Mouse (Mus musculus): Measurements from ENCODE around the gene Hist1h3d. TPM values are rescaled to one million over a fixed set of nuclear protein-coding genes. Genes with fewer than 3 reads are reported as not detected.

Gene Hist1h3d
- total and polyA plus RNA-seq, 3 experiments, result 3.7 to 524 (median 92.0) TPM

DNA sequence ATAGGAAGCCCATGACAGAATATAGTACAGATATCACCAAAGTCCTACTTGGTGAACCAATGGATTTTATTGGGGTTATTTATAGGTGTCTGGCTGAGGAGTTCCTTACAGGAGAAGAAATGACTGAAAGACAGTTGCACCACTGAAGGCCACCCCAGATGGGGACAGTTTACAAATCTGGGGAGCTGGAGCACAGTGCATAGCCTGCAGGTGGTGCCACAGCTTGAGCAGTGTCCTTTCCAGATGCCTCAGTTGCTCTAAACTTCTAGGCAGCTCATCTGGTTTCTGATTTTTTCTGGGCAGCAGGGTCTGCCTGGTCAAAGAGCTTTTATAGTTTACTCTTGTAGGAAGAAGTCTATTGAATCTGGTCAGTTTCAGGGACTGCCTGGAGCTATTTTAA is 34.3 kb downstream of the Hist1h3d start:
- Histone ChIP-seq H3K27me3 (ENCODE audit: insufficient read depth, low read length) (no peaks in the 10 kb centered on the region), H3K9me3 (replicated peaks) (no peaks in the 10 kb centered on the region), H3K36me3 (replicated peaks) (peaks cover 22% of the 10 kb centered on the region), H3K4me1 (ENCODE audit: insufficient read depth, low read depth, low read length) (peaks cover 15% of the 10 kb centered on the region), H3K4me3 (ENCODE audit: low read depth, low read length) (no peak overlapping the region)
- no peak for ATAC-seq (ENCODE audit: extremely low read depth, insufficient number of reproducible peaks, low FRiP score, poor library complexity, severe bottlenecking)
- DNase-seq (ENCODE audit: low spot score), result no peak
- TF ChIP-seq TAL1 (conservative IDR thresholded peaks at IDR 0.05; ENCODE audit: low read depth, low read length) (no peak), CTCF (IDR thresholded peaks at IDR 0.05; ENCODE audit: low read depth, low read length) (no peak), GATA2 (IDR thresholded peaks at IDR 0.05; ENCODE audit: borderline replicate concordance, low read depth, low read length) (no peak), POLR2AphosphoS5 (IDR thresholded peaks at IDR 0.05; ENCODE audit: insufficient replicate concordance, low read depth, low read length) (no peak), GATA1 (IDR thresholded peaks at IDR 0.05; ENCODE audit: borderline replicate concordance, low read length) (no peak)

DNA sequence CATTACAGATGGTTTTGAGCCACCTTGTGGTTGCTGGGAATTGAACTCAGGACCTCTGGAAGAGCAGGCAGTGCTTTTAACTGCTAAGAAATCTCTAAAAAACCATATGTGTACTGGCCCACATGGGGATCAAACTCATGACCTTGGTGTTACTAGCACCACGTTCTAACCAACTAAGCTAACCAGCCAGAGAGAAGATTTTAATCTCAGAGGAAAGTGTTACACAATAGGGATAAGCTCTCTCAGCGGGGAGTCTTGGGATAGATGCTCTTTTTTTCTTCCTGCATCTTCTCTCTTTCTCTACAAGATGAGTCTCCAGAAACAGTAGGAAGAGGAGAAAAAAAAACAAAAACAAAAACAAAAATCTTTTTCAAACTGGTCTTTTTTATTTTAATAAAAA is 34.8 kb downstream of the Hist1h3d start:
- no peaks in the 10 kb centered on the region for H3K9me3 ChIP-seq (replicated peaks)
- peaks cover 18% of the 10 kb centered on the region for H3K36me3 ChIP-seq (replicated peaks)
- H3K4me1 ChIP-seq (ENCODE audit: insufficient read depth, low read depth, low read length), result peaks cover 11% of the 10 kb centered on the region
- H3K27me3 ChIP-seq (ENCODE audit: insufficient read depth, low read length), result no peaks in the 10 kb centered on the region
- ATAC-seq (ENCODE audit: extremely low read depth, insufficient number of reproducible peaks, low FRiP score, poor library complexity, severe bottlenecking) (no peak), DNase-seq (ENCODE audit: low spot score) (no peak)
- H3K4me3 ChIP-seq (ENCODE audit: low read depth, low read length), result no peak overlapping the region
- TF ChIP-seq POLR2AphosphoS5 (IDR thresholded peaks at IDR 0.05; ENCODE audit: insufficient replicate concordance, low read depth, low read length) (no peak), GATA2 (IDR thresholded peaks at IDR 0.05; ENCODE audit: borderline replicate concordance, low read depth, low read length) (no peak)

DNA sequence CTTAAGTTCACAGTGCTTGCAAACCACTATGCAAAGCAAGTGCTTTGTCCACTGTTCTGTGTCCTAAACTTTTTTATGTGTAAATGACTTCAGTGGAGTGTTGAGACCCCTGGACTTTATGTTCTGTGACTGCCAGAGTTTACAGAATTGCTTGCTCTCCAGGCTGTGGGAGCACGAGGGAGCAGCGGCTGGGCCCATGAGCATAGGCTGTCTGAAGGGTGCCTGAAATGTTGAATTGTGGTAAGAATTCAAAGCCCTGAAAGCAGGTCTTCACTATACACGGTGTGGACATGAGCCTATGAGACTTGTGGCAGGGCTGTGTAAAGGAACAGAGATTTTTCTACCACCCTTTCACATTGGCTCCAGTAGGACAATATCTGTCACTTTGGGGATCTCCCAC is 36.1 kb downstream of the Hist1h3d start:
- ATAC-seq (ENCODE audit: extremely low read depth, insufficient number of reproducible peaks, low FRiP score, poor library complexity, severe bottlenecking) (no peak), DNase-seq (ENCODE audit: low spot score) (no peak)
- H3K9me3 ChIP-seq (replicated peaks), result no peaks in the 10 kb centered on the region
- no peaks in the 10 kb centered on the region for H3K27me3 ChIP-seq (ENCODE audit: insufficient read depth, low read length)
- H3K4me1 ChIP-seq (ENCODE audit: insufficient read depth, low read depth, low read length), result peaks cover 11% of the 10 kb centered on the region
- no peak overlapping the region for H3K4me3 ChIP-seq (ENCODE audit: low read depth, low read length)
- TF ChIP-seq GATA1 (IDR thresholded peaks at IDR 0.05; ENCODE audit: borderline replicate concordance, low read length) (no peak), CTCF (IDR thresholded peaks at IDR 0.05; ENCODE audit: low read depth, low read length) (no peak), GATA2 (IDR thresholded peaks at IDR 0.05; ENCODE audit: borderline replicate concordance, low read depth, low read length) (no peak), TAL1 (conservative IDR thresholded peaks at IDR 0.05; ENCODE audit: low read depth, low read length) (no peak), POLR2AphosphoS5 (IDR thresholded peaks at IDR 0.05; ENCODE audit: insufficient replicate concordance, low read depth, low read length) (no peak)
- peaks cover 18% of the 10 kb centered on the region for H3K36me3 ChIP-seq (replicated peaks)

DNA sequence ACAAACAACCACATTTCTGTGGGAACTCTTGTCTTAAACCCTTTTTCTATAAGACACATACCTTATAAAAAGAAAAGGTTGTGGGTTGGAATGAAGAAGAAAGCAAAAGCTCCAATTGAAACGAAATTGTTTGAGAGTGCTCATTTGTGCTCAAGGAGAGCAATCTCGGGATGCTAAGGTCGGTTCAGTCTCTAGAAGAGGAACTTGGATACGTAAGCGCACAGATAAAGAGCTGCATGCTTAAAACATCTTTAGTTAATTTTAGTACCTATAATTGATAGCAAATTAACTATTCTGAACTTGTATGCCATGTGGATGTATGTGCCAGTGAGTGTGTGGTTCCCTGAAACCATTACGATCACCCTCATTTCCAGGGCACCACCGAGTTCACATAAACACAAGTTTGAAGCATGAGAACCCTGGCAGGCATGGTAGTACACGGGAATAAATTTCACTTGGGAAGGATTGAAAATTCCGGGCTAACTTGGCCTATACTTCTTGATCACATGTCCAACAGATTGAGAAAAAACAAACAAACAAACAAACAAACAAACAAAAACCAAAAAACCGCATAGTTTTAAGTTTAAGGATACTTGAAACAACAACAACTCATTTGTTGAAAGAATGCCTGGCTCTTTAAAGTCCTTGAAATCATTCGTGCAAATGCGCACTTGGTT is 44.6 kb downstream of the Hist1h3d start:
- Histone ChIP-seq H3K4me3 (ENCODE audit: low read depth, low read length) (peak overlapping the region; percentile 70), H3K36me3 (replicated peaks) (no peaks in the 10 kb centered on the region), H3K27me3 (ENCODE audit: insufficient read depth, low read length) (no peaks in the 10 kb centered on the region), H3K4me1 (ENCODE audit: insufficient read depth, low read depth, low read length) (peaks cover 23% of the 10 kb centered on the region), H3K9me3 (replicated peaks) (no peaks in the 10 kb centered on the region)
- TF ChIP-seq TAL1 (conservative IDR thresholded peaks at IDR 0.05; ENCODE audit: low read depth, low read length), result no peak
- TF ChIP-seq POLR2AphosphoS5 (IDR thresholded peaks at IDR 0.05; ENCODE audit: insufficient replicate concordance, low read depth, low read length), result no peak
- TF ChIP-seq CTCF (IDR thresholded peaks at IDR 0.05; ENCODE audit: low read depth, low read length), result no peak
- no peak for TF ChIP-seq GATA1 (IDR thresholded peaks at IDR 0.05; ENCODE audit: borderline replicate concordance, low read length)
- no peak for TF ChIP-seq GATA2 (IDR thresholded peaks at IDR 0.05; ENCODE audit: borderline replicate concordance, low read depth, low read length)
- DNase-seq (ENCODE audit: low spot score), result no peak
- ATAC-seq (ENCODE audit: extremely low read depth, insufficient number of reproducible peaks, low FRiP score, poor library complexity, severe bottlenecking), result no peak

DNA sequence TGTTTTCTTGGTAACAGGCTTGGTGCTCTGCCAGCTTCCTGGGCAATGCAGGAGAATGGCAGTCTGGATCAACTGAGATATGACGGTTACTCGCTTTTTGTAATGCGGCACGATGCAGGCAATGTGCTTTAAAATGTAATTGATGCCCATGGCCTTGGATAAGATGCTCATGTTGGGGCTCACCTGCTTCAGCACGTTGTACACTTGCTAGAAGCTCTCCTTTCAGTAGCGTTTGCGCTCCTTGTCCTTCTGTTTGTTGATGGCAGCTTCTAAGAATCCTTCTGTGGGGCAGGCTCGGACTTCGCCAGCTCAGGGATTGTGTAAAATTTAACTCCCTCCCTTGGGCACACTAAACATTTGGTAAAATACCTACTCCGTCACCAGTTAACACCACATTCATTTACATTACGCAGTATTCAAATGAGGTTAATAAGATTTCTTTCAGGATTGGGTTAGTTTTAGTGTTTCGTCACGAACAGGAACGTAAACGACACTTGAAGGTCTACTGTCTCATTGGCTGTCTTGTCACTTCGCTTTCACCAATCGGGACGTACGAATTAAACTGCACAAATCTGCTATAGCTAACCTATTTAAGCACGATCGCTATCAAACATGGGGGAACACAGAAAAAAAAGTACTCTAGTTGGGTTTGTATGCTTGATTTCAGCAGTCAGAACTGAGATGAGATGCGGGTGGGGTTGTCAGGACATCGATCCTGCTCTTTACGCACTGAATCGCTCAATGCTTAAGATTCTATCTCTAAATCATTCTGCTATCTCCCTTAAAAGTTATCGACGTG is 45.4 kb downstream of the Hist1h3d start, which contains the start of gene Hist1h2be:
Gene Hist1h2be, minus strand, starts transcription at position 392 of the 799 bp plus-strand sequence.
- H3K4me3 ChIP-seq (ENCODE audit: low read depth, low read length), result peak within 1 kb of the TSS; percentile 70
- H3K27me3 ChIP-seq (ENCODE audit: insufficient read depth, low read length), result 0 out of 2 replicates have a peak, but pooled peaks cover 5% of the 10 kb centered on the region
- no peaks in the 10 kb centered on the region for H3K9me3 ChIP-seq (replicated peaks)
- H3K4me1 ChIP-seq (ENCODE audit: insufficient read depth, low read depth, low read length), result peaks cover 23% of the 10 kb centered on the region
- DNase-seq (ENCODE audit: low spot score) (peak; percentile 47), ATAC-seq (ENCODE audit: extremely low read depth, insufficient number of reproducible peaks, low FRiP score, poor library complexity, severe bottlenecking) (peak; percentile 79)
- no peaks in the 10 kb centered on the region for H3K36me3 ChIP-seq (replicated peaks)
- no peak for TF ChIP-seq TAL1 (conservative IDR thresholded peaks at IDR 0.05; ENCODE audit: low read depth, low read length)
- TF ChIP-seq POLR2AphosphoS5 (IDR thresholded peaks at IDR 0.05; ENCODE audit: insufficient replicate concordance, low read depth, low read length), result peak; percentile 96

DNA sequence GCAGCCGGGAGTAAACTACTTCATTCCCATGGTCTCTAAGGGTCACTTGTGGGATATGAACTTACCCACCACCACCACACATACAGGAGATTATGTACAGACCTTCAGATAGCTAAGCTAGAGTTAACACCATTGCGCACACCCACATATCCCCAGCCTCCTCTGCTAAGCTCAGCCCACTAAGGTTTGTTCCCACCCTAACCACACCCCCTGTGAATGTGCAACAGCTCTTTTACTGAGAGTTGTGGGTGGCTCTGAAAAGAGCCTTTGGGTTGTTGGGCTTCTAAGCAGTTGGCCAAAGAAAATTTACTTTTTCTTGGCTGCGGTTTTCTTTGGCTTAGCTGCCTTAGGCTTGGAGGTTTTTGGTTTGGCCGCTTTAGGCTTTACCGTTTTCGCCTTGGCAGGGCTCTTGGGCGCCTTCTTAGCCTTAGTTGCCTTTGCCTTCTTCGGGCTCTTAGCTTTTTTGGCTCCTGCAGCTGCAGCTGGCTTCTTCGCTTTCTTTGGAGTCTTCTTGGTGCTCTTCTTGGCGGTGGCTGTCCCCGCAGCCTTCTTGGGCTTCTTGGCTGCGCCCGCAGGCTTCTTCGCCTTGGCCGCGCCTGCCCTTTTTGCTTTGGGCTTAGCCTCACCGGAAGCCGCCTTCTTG is 46.1 kb downstream of the Hist1h3d start:
- TF ChIP-seq POLR2AphosphoS5 (IDR thresholded peaks at IDR 0.05; ENCODE audit: insufficient replicate concordance, low read depth, low read length), result 0 out of 2 replicates have a peak, but pooled peaks have one; percentile 8
- no peak for TF ChIP-seq TAL1 (conservative IDR thresholded peaks at IDR 0.05; ENCODE audit: low read depth, low read length)
- peak; percentile 62 for ATAC-seq (ENCODE audit: extremely low read depth, insufficient number of reproducible peaks, low FRiP score, poor library complexity, severe bottlenecking)
- H3K36me3 ChIP-seq (replicated peaks), result no peaks in the 10 kb centered on the region
- H3K9me3 ChIP-seq (replicated peaks), result no peaks in the 10 kb centered on the region
- peaks cover 23% of the 10 kb centered on the region for H3K4me1 ChIP-seq (ENCODE audit: insufficient read depth, low read depth, low read length)
- peak; percentile 55 for DNase-seq (ENCODE audit: low spot score)
- H3K27me3 ChIP-seq (ENCODE audit: insufficient read depth, low read length), result peaks cover 5% of the 10 kb centered on the region; the same call in 1 of the 2 replicates
- H3K4me3 ChIP-seq (ENCODE audit: low read depth, low read length), result peak overlapping the region; percentile 70
